Mouse (Mus musculus) bone marrow, adult 2 months (tissue): ENCODE results near the gene Melk. TPM values are rescaled to one million over a fixed set of nuclear protein-coding genes. Genes with fewer than 3 reads are reported as not detected.

Experiments used
- H3K27ac ChIP-seq: fragments of 200-500 bp; 2 replicates; pipeline ENCODE4 v1.5.1; 2012; ENCODE audit warnings: low read depth, mild to moderate bottlenecking, control low read depth, inconsistent platforms, low read length; ENCODE audit not compliant: control insufficient read depth, poor library complexity, insufficient read depth
- H3K4me1 ChIP-seq: fragments of 200-500 bp; 2 replicates; pipeline ENCODE4 v1.6.1; 2011; ENCODE audit warnings: low read length; ENCODE audit not compliant: control insufficient read depth, insufficient read depth
- H3K4me3 ChIP-seq: fragments of 200-500 bp; replicated peaks from 2 replicates; pipeline ENCODE3; 2011; ENCODE audit warnings: mild to moderate bottlenecking, low read depth, low read length, control low read depth; ENCODE audit not compliant: control insufficient read depth
- CTCF ChIP-seq: fragments of 200-500 bp; IDR thresholded peaks from 2 replicates; pipeline ENCODE4 v1.5.1; 2011; ENCODE audit warnings: low read length, control low read depth; ENCODE audit not compliant: control insufficient read depth, insufficient read depth
- POLR2A ChIP-seq: fragments of 200-500 bp; IDR thresholded peaks from 2 replicates; pipeline ENCODE4 v1.6.1; 2011; ENCODE audit warnings: low read depth, mild to moderate bottlenecking, control low read depth, low read length, borderline replicate concordance; ENCODE audit not compliant: control insufficient read depth
- WGBS: fragments of 180-500 bp; shearing (Covaris S2); methylation state at CpG from one replicate; pipeline ENCODE4 v1.1.7; 2018; 5-methylcytosine and 5-hydroxymethylcytosine counted together
- polyA plus RNA-seq: library from polyadenylated mRNA; stranded (reverse); fragments of >200 nt; gene quantifications from 2 replicates; pipeline ENCODE4 v1.2.4, GENCODE M21; 2011; ENCODE audit warnings: low replicate concordance; ENCODE audit not compliant: missing spikeins, insufficient read depth, insufficient read length

Gene Melk
- polyA plus RNA-seq, 1 experiment = 9.8 TPM

- H3K4me3 ChIP-seq = no peak overlapping the region
- TF ChIP-seq CTCF (no peak), POLR2A (no peak)
- no peaks in the 10 kb centered on the region for H3K4me1 ChIP-seq
- 86% methylated on average over 4 of the region's 4 CpGs for WGBS
- H3K27ac ChIP-seq = no peak overlapping the region; the same call in 1 of the 2 replicates
Observed at GRCm38 (mm10) chr4:44310911-44311310, 10.2 kb downstream of the Melk start.

- no peaks in the 10 kb centered on the region for H3K4me1 ChIP-seq
- TF ChIP-seq CTCF (no peak), POLR2A (no peak)
- 83% methylated on average over 12 of the region's 12 CpGs for WGBS
- H3K27ac ChIP-seq = no peak overlapping the region
- H3K4me3 ChIP-seq = no peak overlapping the region
Observed at GRCm38 (mm10) chr4:44316270-44316809, 15.7 kb downstream of the Melk start.

DNA sequence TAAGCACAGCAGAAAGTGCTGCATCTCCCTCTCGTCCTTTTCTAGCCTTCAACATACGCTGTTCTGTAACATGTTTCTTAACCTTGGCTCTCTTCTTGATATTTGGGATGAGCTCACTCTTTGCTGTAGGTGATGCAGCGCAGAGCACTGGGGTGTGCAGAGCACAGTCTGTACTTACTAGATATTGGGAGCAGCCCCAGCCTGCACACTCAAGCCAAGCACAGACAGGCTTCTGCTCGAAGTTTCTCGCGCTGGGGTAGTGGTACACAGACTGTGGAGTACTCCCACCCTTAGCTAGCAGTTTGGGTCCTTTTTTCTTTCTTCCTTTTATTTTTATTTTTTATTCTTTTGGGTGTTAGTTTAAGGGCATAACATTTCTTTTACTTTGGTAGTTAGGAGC is 19.8 kb downstream of the Melk start:
- 93% methylated on average over 6 of the region's 6 CpGs for WGBS

GRCm38 (mm10) chr4:44322124-44322523 is 21.4 kb downstream of the Melk start:
- no peaks in the 10 kb centered on the region for H3K4me1 ChIP-seq
- 90% methylated on average over 7 of the region's 7 CpGs for WGBS
- H3K4me3 ChIP-seq = no peak overlapping the region
- TF ChIP-seq POLR2A = no peak
- TF ChIP-seq CTCF = no peak
- no peak overlapping the region for H3K27ac ChIP-seq

More for the DNA sequence above, 19.8 kb downstream of the Melk start:
- TF ChIP-seq CTCF (no peak), POLR2A (no peak)
- Histone ChIP-seq H3K4me3 (no peak overlapping the region), H3K4me1 (no peaks in the 10 kb centered on the region), H3K27ac (no peak overlapping the region)

GRCm38 (mm10) chr4:44325453-44325852 is 24.8 kb downstream of the Melk start:
- TF ChIP-seq POLR2A (no peak), CTCF (no peak)
- Histone ChIP-seq H3K4me1 (no peaks in the 10 kb centered on the region), H3K4me3 (no peak overlapping the region), H3K27ac (no peak overlapping the region)
- WGBS = 47% methylated on average over 4 of the region's 4 CpGs

DNA sequence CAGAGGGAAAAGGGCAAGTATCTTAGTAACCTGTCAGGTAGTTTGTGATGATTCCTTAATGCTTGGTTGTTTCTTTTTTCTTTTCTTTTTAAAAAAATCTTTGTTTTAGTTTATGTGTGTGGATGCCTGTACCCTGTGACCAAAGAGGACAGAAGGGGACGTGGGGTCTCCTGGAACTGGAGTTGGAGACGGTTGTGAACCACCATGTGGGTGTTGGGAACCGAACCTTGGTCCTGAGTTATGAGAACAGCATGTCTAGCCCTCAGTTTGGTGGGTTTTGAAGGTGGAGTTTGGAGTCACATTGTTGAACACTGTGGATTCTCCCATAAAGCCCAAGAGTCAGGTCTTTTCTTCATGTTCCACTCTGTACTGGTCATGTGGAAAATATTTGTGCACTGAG is 26.0 kb downstream of the Melk start:
- no peak overlapping the region for H3K27ac ChIP-seq

DNA sequence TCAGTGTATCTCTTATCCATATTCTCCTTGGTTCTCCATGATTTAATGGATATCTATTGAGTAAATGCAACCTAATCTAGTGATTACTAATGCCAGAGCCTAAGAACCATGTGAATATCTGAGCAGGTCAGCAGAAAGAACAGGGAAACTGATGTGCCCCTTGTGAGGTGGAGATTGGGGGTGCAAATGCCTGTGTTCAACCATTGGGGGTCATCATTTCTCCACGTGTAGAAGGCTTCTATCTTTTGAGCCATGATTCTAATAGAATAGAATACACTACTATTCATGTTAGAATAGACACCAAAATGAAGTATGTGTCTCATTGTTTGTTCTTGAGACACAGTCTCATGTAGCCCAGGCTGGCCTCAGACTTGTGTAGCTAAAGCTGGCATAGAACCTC is 27.3 kb downstream of the Melk start:
- no peaks in the 10 kb centered on the region for H3K4me1 ChIP-seq
- no peak overlapping the region for H3K27ac ChIP-seq
- no peak overlapping the region for H3K4me3 ChIP-seq
- no peak for TF ChIP-seq CTCF
- no peak for TF ChIP-seq POLR2A
- WGBS = 68% methylated on average over 1 of the region's 1 CpGs

More for the DNA sequence above, 26.0 kb downstream of the Melk start:
- 89% methylated on average over 3 of the region's 3 CpGs for WGBS
- no peaks in the 10 kb centered on the region for H3K4me1 ChIP-seq
- no peak overlapping the region for H3K4me3 ChIP-seq
- no peak for TF ChIP-seq CTCF

GRCm38 (mm10) chr4:44335006-44335405 is 34.3 kb downstream of the Melk start:
- Histone ChIP-seq H3K4me1 (no peaks in the 10 kb centered on the region), H3K4me3 (no peak overlapping the region), H3K27ac (no peak overlapping the region)
- TF ChIP-seq POLR2A = no peak
- 89% methylated on average over 8 of the region's 8 CpGs for WGBS

GRCm38 (mm10) chr4:44361670-44362069 is 61.0 kb downstream of the Melk start:
- no peak for TF ChIP-seq CTCF
- no peak for TF ChIP-seq POLR2A
- no peaks in the 10 kb centered on the region for H3K4me1 ChIP-seq
- no peak overlapping the region for H3K4me3 ChIP-seq
- 90% methylated on average over 7 of the region's 7 CpGs for WGBS
- H3K27ac ChIP-seq = no peak overlapping the region
